Mouse (Mus musculus) erythroblast, embryonic 14.5 days (primary cell): ENCODE data around the gene Mreg.

Experiments
- GATA1 ChIP-seq: IDR thresholded peaks from 2 replicates; pipeline ENCODE4 v1.6.1; 2012; ENCODE audit warnings: low read length, inconsistent platforms, mixed read lengths
- TAL1 ChIP-seq: IDR thresholded peaks from 3 replicates; pipeline ENCODE4 v1.6.1; 2012; ENCODE audit warnings: low read length, inconsistent platforms, mixed read lengths

DNA sequence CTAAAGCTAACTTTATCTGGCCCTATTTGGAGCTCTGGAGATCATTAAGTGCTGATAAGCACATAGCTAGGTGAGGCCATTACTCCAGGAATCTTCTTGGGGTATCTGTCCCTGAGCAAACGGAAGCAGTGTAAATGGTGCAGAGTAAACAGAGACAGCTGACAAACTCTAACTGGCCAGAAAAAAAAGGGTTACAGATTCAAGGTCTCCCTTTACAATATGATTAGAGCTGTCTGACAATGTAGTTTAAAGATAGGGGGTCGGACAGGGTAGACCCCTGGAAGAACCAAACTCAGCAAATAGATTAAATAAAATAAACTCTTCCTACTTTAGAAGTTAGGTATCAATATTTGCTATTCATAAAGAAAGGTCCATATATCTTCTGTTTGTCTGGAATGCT lies 6.5 kb upstream of the Mreg start:
- TF ChIP-seq GATA1 (no peak), TAL1 (no peak)
